Mouse (Mus musculus): Measurements from ENCODE around the gene Rab11fip5. TPM values are rescaled to one million over a fixed set of nuclear protein-coding genes. Genes with fewer than 3 reads are reported as not detected.
A peak's percentile ranks its signal among the peaks of the same experiment; 100 is the strongest.

Gene Rab11fip5
- polyA plus RNA-seq, 1 experiment = not detected

- H3K4me3 ChIP-seq (ENCODE audit: insufficient read depth, low read depth, low read length) = no peak overlapping the region
- no peak overlapping the region for H3K27ac ChIP-seq (ENCODE audit: insufficient read depth, low read depth, low read length)
- H3K4me1 ChIP-seq (ENCODE audit: control insufficient read depth, insufficient read depth, low read length) = peaks cover 5% of the 10 kb centered on the region
- WGBS = 97% methylated on average over 1 of the region's 1 CpGs
- TF ChIP-seq CTCF (IDR thresholded peaks at IDR 0.05; ENCODE audit: insufficient read depth, low read depth, low read length) (no peak), POLR2A (IDR thresholded peaks at IDR 0.05; ENCODE audit: insufficient read depth, low read depth, low read length) (no peak)
Observed at GRCm38 (mm10) chr6:85358877-85359276, 15.6 kb downstream of the Rab11fip5 start.

- no peak overlapping the region for H3K4me3 ChIP-seq (ENCODE audit: insufficient read depth, low read depth, low read length)
- TF ChIP-seq POLR2A (IDR thresholded peaks at IDR 0.05; ENCODE audit: insufficient read depth, low read depth, low read length) (no peak), CTCF (IDR thresholded peaks at IDR 0.05; ENCODE audit: insufficient read depth, low read depth, low read length) (no peak)
- WGBS = 55% methylated on average over 4 of the region's 4 CpGs
- H3K4me1 ChIP-seq (ENCODE audit: control insufficient read depth, insufficient read depth, low read length) = peaks cover 2% of the 10 kb centered on the region
- H3K27ac ChIP-seq (ENCODE audit: insufficient read depth, low read depth, low read length) = no peak overlapping the region
Observed at GRCm38 (mm10) chr6:85356682-85357465, 17.6 kb downstream of the Rab11fip5 start.

- TF ChIP-seq CTCF (IDR thresholded peaks at IDR 0.05; ENCODE audit: insufficient read depth, low read depth, low read length) (no peak), POLR2A (IDR thresholded peaks at IDR 0.05; ENCODE audit: insufficient read depth, low read depth, low read length) (no peak)
- no peak overlapping the region for H3K4me3 ChIP-seq (ENCODE audit: insufficient read depth, low read depth, low read length)
- WGBS = 98% methylated on average over 2 of the region's 2 CpGs
- no peak overlapping the region for H3K27ac ChIP-seq (ENCODE audit: insufficient read depth, low read depth, low read length)
- H3K4me1 ChIP-seq (ENCODE audit: control insufficient read depth, insufficient read depth, low read length) = peaks cover 2% of the 10 kb centered on the region
Observed at GRCm38 (mm10) chr6:85355753-85356152, 18.7 kb downstream of the Rab11fip5 start.

GRCm38 (mm10) chr6:85354709-85355108 is 19.7 kb downstream of the Rab11fip5 start:
- H3K4me1 ChIP-seq (ENCODE audit: control insufficient read depth, insufficient read depth, low read length) = peaks cover 2% of the 10 kb centered on the region
- TF ChIP-seq POLR2A (IDR thresholded peaks at IDR 0.05; ENCODE audit: insufficient read depth, low read depth, low read length) = no peak
- no peak for TF ChIP-seq CTCF (IDR thresholded peaks at IDR 0.05; ENCODE audit: insufficient read depth, low read depth, low read length)
- 60% methylated on average over 6 of the region's 6 CpGs for WGBS
- no peak overlapping the region for H3K27ac ChIP-seq (ENCODE audit: insufficient read depth, low read depth, low read length)
- no peak overlapping the region for H3K4me3 ChIP-seq (ENCODE audit: insufficient read depth, low read depth, low read length)

- TF ChIP-seq POLR2A (IDR thresholded peaks at IDR 0.05; ENCODE audit: insufficient read depth, low read depth, low read length) (no peak), CTCF (IDR thresholded peaks at IDR 0.05; ENCODE audit: insufficient read depth, low read depth, low read length) (no peak)
- H3K4me3 ChIP-seq (ENCODE audit: insufficient read depth, low read depth, low read length) = no peak overlapping the region
- H3K27ac ChIP-seq (ENCODE audit: insufficient read depth, low read depth, low read length) = no peak overlapping the region
- 67% methylated on average over 3 of the region's 3 CpGs for WGBS
- peaks cover 10% of the 10 kb centered on the region for H3K4me1 ChIP-seq (ENCODE audit: control insufficient read depth, insufficient read depth, low read length)
Observed at GRCm38 (mm10) chr6:85353706-85354105, 20.7 kb downstream of the Rab11fip5 start.

- Histone ChIP-seq H3K4me1 (ENCODE audit: control insufficient read depth, insufficient read depth, low read length) (peaks cover 10% of the 10 kb centered on the region), H3K27ac (ENCODE audit: insufficient read depth, low read depth, low read length) (no peak overlapping the region), H3K4me3 (ENCODE audit: insufficient read depth, low read depth, low read length) (no peak overlapping the region)
- WGBS = 93% methylated on average over 1 of the region's 1 CpGs
- no peak for TF ChIP-seq CTCF (IDR thresholded peaks at IDR 0.05; ENCODE audit: insufficient read depth, low read depth, low read length)
- no peak for TF ChIP-seq POLR2A (IDR thresholded peaks at IDR 0.05; ENCODE audit: insufficient read depth, low read depth, low read length)
Observed at GRCm38 (mm10) chr6:85350157-85350556, 24.3 kb downstream of the Rab11fip5 start.

GRCm38 (mm10) chr6:85349246-85349645 is 25.2 kb downstream of the Rab11fip5 start:
- 41% methylated on average over 7 of the region's 7 CpGs for WGBS
- TF ChIP-seq POLR2A (IDR thresholded peaks at IDR 0.05; ENCODE audit: insufficient read depth, low read depth, low read length) = no peak
- TF ChIP-seq CTCF (IDR thresholded peaks at IDR 0.05; ENCODE audit: insufficient read depth, low read depth, low read length) = no peak
- H3K27ac ChIP-seq (ENCODE audit: insufficient read depth, low read depth, low read length) = 0 out of 2 replicates have a peak overlapping the region, but pooled peaks have one; percentile 4

GRCm38 (mm10) chr6:85348133-85348532 is 26.3 kb downstream of the Rab11fip5 start:
- Histone ChIP-seq H3K4me1 (ENCODE audit: control insufficient read depth, insufficient read depth, low read length) (peaks cover 10% of the 10 kb centered on the region), H3K4me3 (ENCODE audit: insufficient read depth, low read depth, low read length) (no peak overlapping the region), H3K27ac (ENCODE audit: insufficient read depth, low read depth, low read length) (no peak overlapping the region)
- TF ChIP-seq POLR2A (IDR thresholded peaks at IDR 0.05; ENCODE audit: insufficient read depth, low read depth, low read length) (no peak), CTCF (IDR thresholded peaks at IDR 0.05; ENCODE audit: insufficient read depth, low read depth, low read length) (no peak)
- WGBS = 89% methylated on average over 11 of the region's 11 CpGs

More at GRCm38 (mm10) chr6:85349246-85349645, 25.2 kb downstream of the Rab11fip5 start:
- Histone ChIP-seq H3K4me3 (ENCODE audit: insufficient read depth, low read depth, low read length) (no peak overlapping the region), H3K4me1 (ENCODE audit: control insufficient read depth, insufficient read depth, low read length) (peaks cover 10% of the 10 kb centered on the region)

GRCm38 (mm10) chr6:85346028-85346634 is 28.3 kb downstream of the Rab11fip5 start:
- WGBS = 42% methylated on average over 6 of the region's 6 CpGs
- no peak; the same call in 1 of the 2 replicates for TF ChIP-seq CTCF (IDR thresholded peaks at IDR 0.05; ENCODE audit: insufficient read depth, low read depth, low read length)
- no peak for TF ChIP-seq POLR2A (IDR thresholded peaks at IDR 0.05; ENCODE audit: insufficient read depth, low read depth, low read length)

More at GRCm38 (mm10) chr6:85346028-85346634, 28.3 kb downstream of the Rab11fip5 start:
- no peak overlapping the region for H3K27ac ChIP-seq (ENCODE audit: insufficient read depth, low read depth, low read length)
- H3K4me1 ChIP-seq (ENCODE audit: control insufficient read depth, insufficient read depth, low read length) = peaks cover 10% of the 10 kb centered on the region
- no peak overlapping the region for H3K4me3 ChIP-seq (ENCODE audit: insufficient read depth, low read depth, low read length)
